Comparison of ENCODE assay signal across 8 mouse cellular contexts in the genomic region with DNA sequence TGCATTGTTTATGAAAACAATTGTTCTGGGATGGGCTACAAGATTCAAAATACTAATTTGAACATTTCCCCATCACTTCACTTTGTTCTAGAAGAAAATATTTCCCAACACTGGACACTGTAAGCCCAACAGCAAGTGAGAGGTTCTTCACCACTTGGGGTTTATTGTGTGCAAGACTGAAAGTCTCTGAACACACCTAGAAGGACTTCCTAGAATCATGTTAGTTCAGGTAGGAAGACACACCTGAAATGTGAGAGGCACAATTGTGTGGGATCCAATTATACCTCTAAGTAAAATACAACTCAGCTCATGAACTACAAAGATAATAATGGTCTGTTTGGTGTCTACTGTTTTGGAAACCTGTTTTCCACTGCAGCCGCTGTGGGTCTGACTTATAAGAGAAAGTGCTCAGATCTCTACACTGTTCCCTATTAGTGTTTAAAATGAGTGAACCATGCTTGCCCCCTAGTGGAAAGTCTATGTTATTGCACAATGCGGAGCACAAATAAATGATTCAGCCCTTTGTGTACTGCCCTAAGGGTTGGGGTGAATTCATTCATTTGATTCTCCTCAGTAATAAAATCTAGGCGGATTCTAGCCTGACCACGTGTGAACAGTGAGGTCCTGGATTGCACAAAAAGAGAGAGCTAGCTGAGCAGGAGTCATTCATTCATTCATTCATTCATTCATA.
DNase-seq lines count a peak whose midpoint lies in the region; ATAC-seq lines count a peak whose summit lies in the region.

No protein-coding gene starts in this region.

- intact Hi-C loops in heart, postnatal 10 days (cut with DNase I), result loop anchor here (2.0 to 10.0 kb wide), 2 partner anchors 519 to 1091 kb away; no protein-coding TSS in a partner anchor

- DNase-seq in heart, postnatal 10 days, result peak; percentile 33 to 58
- no peak for DNase-seq in heart, adult 9 months (ENCODE audit: low spot score in 2 of 2)
- DNase-seq in A20 (ENCODE audit: low read depth, low spot score), result peak; percentile 13
- DNase-seq in brain, embryonic 18.5 days (ENCODE audit: low read depth, low spot score), result peak; percentile 40
- peak; percentile 17 for DNase-seq in lung, postnatal 25 days (ENCODE audit: low spot score)
- no peak for DNase-seq in gastrocnemius, postnatal 4 days (ENCODE audit: low spot score in 2 of 2)

- peak; percentile 75 for ATAC-seq in granulocyte monocyte progenitor cell, adult 5-6 weeks (replicated peaks; ENCODE audit: poor library complexity, severe bottlenecking)
- no peak for ATAC-seq in activated CD4-positive, CD25-positive, alpha-beta regulatory T cell, adult 4 months

Comparison
In these comparisons a context has a peak if more than half of its experiments do, and no peak if none do; other contexts are left out.
1. DNase-seq: peak in heart, postnatal 10 days (2 of 2), A20 (single experiment), brain, embryonic 18.5 days (single experiment) and lung, postnatal 25 days (single experiment); none in heart, adult 9 months (0 of 2) and gastrocnemius, postnatal 4 days (0 of 2).